Mouse (Mus musculus) liver, embryonic 14.5 days (tissue): ENCODE results near the gene Zfp658. TPM values are rescaled to one million over a fixed set of nuclear protein-coding genes. Genes with fewer than 3 reads are reported as not detected.

Experiments used
- ATAC-seq: fragments of 200-750 bp; cut with Nextera tagmentation; 2 replicates; pipeline ENCODE4 v1.8.0; 2017; ENCODE audit warnings: moderate number of reproducible peaks, mild to moderate bottlenecking, moderate library complexity; ENCODE audit not compliant: insufficient read depth
- DNase-seq, 3 experiments: peaks; one replicate each; pipeline ENCODE4 v3.0.0-alpha.2; 2012 to 2013; ENCODE audit warnings: low read depth in 3 of 3, low spot score in 3 of 3
- H3K27ac ChIP-seq: fragments of 300-500 bp; sonication (generic); 2 replicates; pipeline ENCODE4 v1.5.1; 2014; ENCODE audit warnings: moderate library complexity, mild to moderate bottlenecking, control low read depth, inconsistent platforms
- H3K27me3 ChIP-seq: fragments of 300-500 bp; sonication (generic); 2 replicates; pipeline ENCODE4 v1.6.1; 2014; ENCODE audit warnings: mild to moderate bottlenecking, low read length, moderate library complexity; ENCODE audit not compliant: control insufficient read depth, insufficient read depth
- H3K36me3 ChIP-seq: fragments of 300-500 bp; sonication (generic); replicated peaks from 2 replicates; pipeline ENCODE4 v1.6.1; 2014; ENCODE audit warnings: low read depth; ENCODE audit not compliant: control insufficient read depth, insufficient read depth
- H3K4me1 ChIP-seq, 2 experiments: fragments of 200-500 bp in 1 of 2; fragments of 300-500 bp in 1 of 2; sonication (generic) in 1 of 2; replicated peaks; 2 replicates each; pipeline ENCODE4 v1.6.1; 2012 to 2014; ENCODE audit warnings: antibody characterized with exemption in 1 of 2, inconsistent platforms in 1 of 2, low read length in 1 of 2; ENCODE audit not compliant: control insufficient read depth in 2 of 2, insufficient read depth in 2 of 2
- H3K4me2 ChIP-seq: fragments of 300-500 bp; sonication (generic); 2 replicates; pipeline ENCODE4 v1.6.1; 2014; ENCODE audit warnings: low read depth, mild to moderate bottlenecking, control low read depth, moderate library complexity
- H3K4me3 ChIP-seq, 2 experiments: fragments of 200-500 bp in 1 of 2; fragments of 300-500 bp in 1 of 2; sonication (generic) in 1 of 2; 2 replicates each; pipeline ENCODE4 v1.5.1; 2012 to 2014; ENCODE audit warnings: low read depth in 2 of 2, low read length in 2 of 2, mild to moderate bottlenecking in 2 of 2, control low read depth in 1 of 2, inconsistent platforms in 1 of 2, moderate library complexity in 1 of 2; ENCODE audit not compliant: insufficient read depth in 1 of 2
- H3K9ac ChIP-seq: fragments of 300-500 bp; sonication (generic); replicated peaks from 2 replicates; pipeline ENCODE4 v1.6.1; 2014; ENCODE audit warnings: mild to moderate bottlenecking, control low read depth, moderate library complexity
- H3K9me3 ChIP-seq: fragments of 300-500 bp; sonication (generic); 2 replicates; pipeline ENCODE4 v1.6.1; 2016; ENCODE audit warnings: low read length, mixed read lengths; ENCODE audit not compliant: control insufficient read depth
- CTCF ChIP-seq: IDR thresholded peaks from 2 replicates; pipeline ENCODE4 v1.5.1; 2016; ENCODE audit warnings: antibody characterized with exemption, low read depth, control low read depth
- EP300 ChIP-seq: IDR thresholded peaks from 2 replicates; pipeline ENCODE4 v1.6.1; 2016; ENCODE audit warnings: antibody characterized with exemption, low read depth
- WGBS: fragments of 180-500 bp; shearing (Covaris S2); extraction: QIAGEN DNeasy Blood & Tissue Kit; methylation state at CpG from one replicate; pipeline ENCODE4 v1.1.7; 2014; ENCODE audit not compliant: insufficient replicate concordance; 5-methylcytosine and 5-hydroxymethylcytosine counted together
- polyA plus RNA-seq, 2 experiments: library from polyadenylated mRNA; depleted of rRNA in 1 of 2; stranded (reverse) in 1 of 2; unstranded in 1 of 2; fragments of >200 nt; fragmentation: Nextera tagmentation in 1 of 2; extraction: Ambion mirVana in 1 of 2; gene quantifications; 2 replicates each; pipeline versions ENCODE4 v1.2.1 to v1.2.3; 2012 to 2014

Zfp658 gene
- polyA plus RNA-seq, 2 experiments: 0.15 to 0.33 TPM

DNA sequence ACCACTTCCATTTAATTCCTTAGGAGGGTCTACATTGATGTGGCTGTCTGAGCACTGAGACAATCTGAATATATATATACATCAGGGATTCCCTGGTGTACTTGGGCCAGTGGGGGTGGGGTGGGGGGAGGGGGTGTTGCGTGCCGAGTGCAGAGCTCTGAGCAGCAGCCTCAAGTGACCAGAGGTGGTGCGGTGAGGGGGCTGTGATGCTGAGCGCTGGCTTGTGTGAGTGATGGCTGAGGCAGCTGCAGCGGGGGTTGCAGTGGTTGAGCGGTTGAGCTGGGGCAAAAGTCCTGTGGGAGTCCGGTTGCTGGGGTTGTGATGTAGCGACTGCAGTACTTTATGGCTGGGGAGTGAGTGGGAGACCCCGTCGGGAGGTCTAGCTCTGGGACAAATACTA is 61.8 kb downstream of the Zfp658 start:
- 26% methylated on average over 10 of the region's 10 CpGs for WGBS
- Histone ChIP-seq H3K27me3 (no peaks in the 10 kb centered on the region), H3K27ac (no peak overlapping the region), H3K4me3 (no peak overlapping the region), H3K36me3 (no peaks in the 10 kb centered on the region), H3K9ac (no peak overlapping the region), H3K4me1 (no peaks in the 10 kb centered on the region), H3K4me2 (no peak overlapping the region), H3K9me3 (no peaks in the 10 kb centered on the region)
- DNase-seq (no peak), ATAC-seq (no peak)
- TF ChIP-seq CTCF (no peak), EP300 (no peak)

Other genes starting within 250 kb of the Zfp658 start
- 2.3 and 3.9 TPM in 2 replicates for gene Zfp715, start 249.0 kb upstream of the Zfp658 start, polyA plus RNA-seq (2012; rRNA removed)
- gene Zfp715, start 249.0 kb upstream of the Zfp658 start, polyA plus RNA-seq (2014; fragmentation: Nextera tagmentation; extraction: Ambion mirVana): 5.2 and 5.4 TPM in 2 replicates
- gene Siglecf, start 210.9 kb upstream of the Zfp658 start, polyA plus RNA-seq (2012; rRNA removed): 2.0 and 2.7 TPM in 2 replicates
- gene Siglecf, start 210.9 kb upstream of the Zfp658 start, polyA plus RNA-seq (2014; fragmentation: Nextera tagmentation; extraction: Ambion mirVana): 1.3 and 2.4 TPM in 2 replicates
- 0.64 and 0.69 TPM in 2 replicates for gene Siglecg, start 154.1 kb upstream of the Zfp658 start, polyA plus RNA-seq (2012; rRNA removed)
- gene Siglecg, start 154.1 kb upstream of the Zfp658 start, polyA plus RNA-seq (2014; fragmentation: Nextera tagmentation; extraction: Ambion mirVana): 0.24 and 0.38 TPM in 2 replicates
- gene Lim2, start 134.6 kb upstream of the Zfp658 start, polyA plus RNA-seq (2012; rRNA removed): 0.07 TPM in 1 of 2 replicates, not detected in the other
- 0.06 and 0.08 TPM in 2 replicates for gene Lim2, start 134.6 kb upstream of the Zfp658 start, polyA plus RNA-seq (2014; fragmentation: Nextera tagmentation; extraction: Ambion mirVana)
- 3.1 and 4.3 TPM in 2 replicates for gene Nkg7, start 125.2 kb upstream of the Zfp658 start, polyA plus RNA-seq (2012; rRNA removed)
- gene Nkg7, start 125.2 kb upstream of the Zfp658 start, polyA plus RNA-seq (2014; fragmentation: Nextera tagmentation; extraction: Ambion mirVana): 10.2 and 13.2 TPM in 2 replicates
- not detected in 2 replicates for gene Cldnd2, start 121.5 kb upstream of the Zfp658 start, polyA plus RNA-seq (2012; rRNA removed)
- gene Cldnd2, start 121.5 kb upstream of the Zfp658 start, polyA plus RNA-seq (2014; fragmentation: Nextera tagmentation; extraction: Ambion mirVana): not detected in 2 replicates
- 79.1 and 116 TPM in 2 replicates for gene Etfb, start 118.2 kb upstream of the Zfp658 start, polyA plus RNA-seq (2012; rRNA removed)
- 261 and 265 TPM in 2 replicates for gene Etfb, start 118.2 kb upstream of the Zfp658 start, polyA plus RNA-seq (2014; fragmentation: Nextera tagmentation; extraction: Ambion mirVana)
- gene Gm45233, start 118.1 kb upstream of the Zfp658 start, polyA plus RNA-seq (2012; rRNA removed): 0.19 and 0.26 TPM in 2 replicates
- gene Gm45233, start 118.1 kb upstream of the Zfp658 start, polyA plus RNA-seq (2014; fragmentation: Nextera tagmentation; extraction: Ambion mirVana): not detected in 2 replicates
- 0.48 and 0.77 TPM in 2 replicates for gene Vsig10l, start 99.1 kb upstream of the Zfp658 start, polyA plus RNA-seq (2012; rRNA removed)
- 0.27 and 0.52 TPM in 2 replicates for gene Vsig10l, start 99.1 kb upstream of the Zfp658 start, polyA plus RNA-seq (2014; fragmentation: Nextera tagmentation; extraction: Ambion mirVana)
- gene Iglon5, start 72.2 kb upstream of the Zfp658 start, polyA plus RNA-seq (2012; rRNA removed): 0.07 and 0.12 TPM in 2 replicates
- not detected in 2 replicates for gene Iglon5, start 72.2 kb upstream of the Zfp658 start, polyA plus RNA-seq (2014; fragmentation: Nextera tagmentation; extraction: Ambion mirVana)
- gene 4931406B18Rik, start 56.3 kb upstream of the Zfp658 start, polyA plus RNA-seq (2012; rRNA removed): not detected in 2 replicates
- gene 4931406B18Rik, start 56.3 kb upstream of the Zfp658 start, polyA plus RNA-seq (2014; fragmentation: Nextera tagmentation; extraction: Ambion mirVana): not detected in 2 replicates
- 0.95 and 1.4 TPM in 2 replicates for gene Cd33, start 17.8 kb upstream of the Zfp658 start, polyA plus RNA-seq (2012; rRNA removed)
- gene Cd33, start 17.8 kb upstream of the Zfp658 start, polyA plus RNA-seq (2014; fragmentation: Nextera tagmentation; extraction: Ambion mirVana): 1.5 and 1.9 TPM in 2 replicates
- 0.56 and 0.87 TPM in 2 replicates for gene Zfp719, start 17.4 kb downstream of the Zfp658 start, polyA plus RNA-seq (2012; rRNA removed)
- gene Zfp719, start 17.4 kb downstream of the Zfp658 start, polyA plus RNA-seq (2014; fragmentation: Nextera tagmentation; extraction: Ambion mirVana): 1.6 and 1.7 TPM in 2 replicates
- gene Zfp819, start 44.9 kb downstream of the Zfp658 start, polyA plus RNA-seq (2012; rRNA removed): 0.07 TPM in 1 of 2 replicates, not detected in the other
- not detected in 2 replicates for gene Zfp819, start 44.9 kb downstream of the Zfp658 start, polyA plus RNA-seq (2014; fragmentation: Nextera tagmentation; extraction: Ambion mirVana)
- not detected in 2 replicates for gene Ceacam18, start 72.5 kb downstream of the Zfp658 start, polyA plus RNA-seq (2012; rRNA removed)
- gene Ceacam18, start 72.5 kb downstream of the Zfp658 start, polyA plus RNA-seq (2014; fragmentation: Nextera tagmentation; extraction: Ambion mirVana): 0.08 TPM in 1 of 2 replicates, not detected in the other
- 1.5 and 1.6 TPM in 2 replicates for gene Siglece, start 97.9 kb downstream of the Zfp658 start, polyA plus RNA-seq (2012; rRNA removed)
- 1.1 and 2.0 TPM in 2 replicates for gene Siglece, start 97.9 kb downstream of the Zfp658 start, polyA plus RNA-seq (2014; fragmentation: Nextera tagmentation; extraction: Ambion mirVana)
- gene Ctu1, start 109.8 kb downstream of the Zfp658 start, polyA plus RNA-seq (2012; rRNA removed): 3.1 and 3.2 TPM in 2 replicates
- 2.2 TPM in 2 replicates for gene Ctu1, start 109.8 kb downstream of the Zfp658 start, polyA plus RNA-seq (2014; fragmentation: Nextera tagmentation; extraction: Ambion mirVana)
- 0.04 and 0.05 TPM in 2 replicates for gene Klk14, start 128.2 kb downstream of the Zfp658 start, polyA plus RNA-seq (2012; rRNA removed)
- not detected in 2 replicates for gene Klk14, start 128.2 kb downstream of the Zfp658 start, polyA plus RNA-seq (2014; fragmentation: Nextera tagmentation; extraction: Ambion mirVana)
- 0.02 and 0.04 TPM in 2 replicates for gene Klk13, start 150.3 kb downstream of the Zfp658 start, polyA plus RNA-seq (2012; rRNA removed)
- gene Klk13, start 150.3 kb downstream of the Zfp658 start, polyA plus RNA-seq (2014; fragmentation: Nextera tagmentation; extraction: Ambion mirVana): 0.06 TPM in 1 of 2 replicates, not detected in the other
- gene Klk12, start 206.6 kb downstream of the Zfp658 start, polyA plus RNA-seq (2012; rRNA removed): not detected in 2 replicates
- not detected in 2 replicates for gene Klk12, start 206.6 kb downstream of the Zfp658 start, polyA plus RNA-seq (2014; fragmentation: Nextera tagmentation; extraction: Ambion mirVana)
- gene Klk11, start 212.3 kb downstream of the Zfp658 start, polyA plus RNA-seq (2012; rRNA removed): not detected in 2 replicates
- gene Klk11, start 212.3 kb downstream of the Zfp658 start, polyA plus RNA-seq (2014; fragmentation: Nextera tagmentation; extraction: Ambion mirVana): not detected in 2 replicates
- gene Klk10, start 218.8 kb downstream of the Zfp658 start, polyA plus RNA-seq (2012; rRNA removed): 0.02 and 0.10 TPM in 2 replicates
- not detected in 2 replicates for gene Klk10, start 218.8 kb downstream of the Zfp658 start, polyA plus RNA-seq (2014; fragmentation: Nextera tagmentation; extraction: Ambion mirVana)
- gene Klk9, start 229.6 kb downstream of the Zfp658 start, polyA plus RNA-seq (2012; rRNA removed): not detected in 2 replicates
- not detected in 2 replicates for gene Klk9, start 229.6 kb downstream of the Zfp658 start, polyA plus RNA-seq (2014; fragmentation: Nextera tagmentation; extraction: Ambion mirVana)
- 4.6 and 5.0 TPM in 2 replicates for gene Klk8, start 235.3 kb downstream of the Zfp658 start, polyA plus RNA-seq (2012; rRNA removed)
- 8.4 and 10.0 TPM in 2 replicates for gene Klk8, start 235.3 kb downstream of the Zfp658 start, polyA plus RNA-seq (2014; fragmentation: Nextera tagmentation; extraction: Ambion mirVana)
- 0.02 TPM in 1 of 2 replicates, not detected in the other for gene Klk7, start 249.0 kb downstream of the Zfp658 start, polyA plus RNA-seq (2012; rRNA removed)
- not detected in 2 replicates for gene Klk7, start 249.0 kb downstream of the Zfp658 start, polyA plus RNA-seq (2014; fragmentation: Nextera tagmentation; extraction: Ambion mirVana)